Mouse (Mus musculus) forebrain, embryonic 12.5 days (tissue): ENCODE measurements around the gene Mrps18a. TPM values are rescaled to one million over a fixed set of nuclear protein-coding genes. Genes with fewer than 3 reads are reported as not detected.

Experiments used
- ATAC-seq: fragments of 200-750 bp; cut with Nextera tagmentation; 2 replicates; pipeline ENCODE4 v1.8.0; 2017; ENCODE audit warnings: moderate TSS enrichment; ENCODE audit not compliant: low FRiP score
- H3K27ac ChIP-seq: fragments of 300-500 bp; sonication (generic); 2 replicates; pipeline ENCODE4 v1.5.1; 2016; ENCODE audit warnings: mild to moderate bottlenecking
- H3K27me3 ChIP-seq: fragments of 300-500 bp; sonication (generic); 2 replicates; pipeline ENCODE4 v1.6.1; 2016; ENCODE audit warnings: mild to moderate bottlenecking
- H3K36me3 ChIP-seq: fragments of 300-500 bp; sonication (generic); replicated peaks from 2 replicates; pipeline ENCODE4 v1.6.1; 2016; ENCODE audit warnings: mild to moderate bottlenecking
- H3K4me1 ChIP-seq: fragments of 300-500 bp; sonication (generic); 2 replicates; pipeline ENCODE4 v1.6.1; 2016
- H3K4me2 ChIP-seq: fragments of 300-500 bp; sonication (generic); 2 replicates; pipeline ENCODE4 v1.6.1; 2016; ENCODE audit warnings: mild to moderate bottlenecking, moderate library complexity
- H3K4me3 ChIP-seq: fragments of 300-500 bp; sonication (generic); replicated peaks from 2 replicates; pipeline ENCODE4 v1.5.1; 2016; ENCODE audit warnings: mild to moderate bottlenecking
- H3K9ac ChIP-seq: fragments of 300-500 bp; sonication (generic); 2 replicates; pipeline ENCODE4 v1.6.1; 2016; ENCODE audit warnings: mild to moderate bottlenecking
- H3K9me3 ChIP-seq: fragments of 300-500 bp; sonication (generic); 2 replicates; pipeline ENCODE4 v1.6.1; 2016
- WGBS: fragments of 180-500 bp; shearing (Covaris S2); methylation state at CpG from one replicate; pipeline ENCODE4 v1.1.7; 2016; 5-methylcytosine and 5-hydroxymethylcytosine counted together
- polyA plus RNA-seq: library from polyadenylated mRNA; unstranded; fragments of >200 nt; fragmentation: Nextera tagmentation; extraction: Ambion mirVana; gene quantifications from 2 replicates; pipeline ENCODE4 v1.2.1, GENCODE M21; 2016

Gene Mrps18a
- 117 and 121 TPM in 2 replicates for polyA plus RNA-seq

- Histone ChIP-seq H3K27me3 (peaks cover 22% of the 10 kb centered on the region), H3K27ac (peak within 1 kb of the TSS; percentile 79), H3K4me3 (peak within 1 kb of the TSS; percentile 92), H3K9me3 (no peaks in the 10 kb centered on the region), H3K36me3 (0 out of 2 replicates have a peak, but pooled peaks cover 5% of the 10 kb centered on the region), H3K9ac (peak within 1 kb of the TSS; percentile 82), H3K4me2 (peak within 1 kb of the TSS; percentile 89), H3K4me1 (peaks cover 12% of the 10 kb centered on the region)
- peak; percentile 97 for ATAC-seq
- 6% methylated on average over 38 of the region's 38 CpGs for WGBS
These were observed at the start of gene Mrps18a for GRCm38 (mm10) chr17:46110402-46111289. Mrps18a (plus strand) TSS chr17:46110986.

- Histone ChIP-seq H3K9me3 (no peaks in the 10 kb centered on the region), H3K27ac (peak overlapping the region; percentile 63), H3K9ac (no peak overlapping the region), H3K4me2 (peak overlapping the region; percentile 28), H3K27me3 (no peaks in the 10 kb centered on the region), H3K4me3 (no peak overlapping the region), H3K36me3 (no peaks in the 10 kb centered on the region), H3K4me1 (peaks cover 15% of the 10 kb centered on the region)
- ATAC-seq: peak; percentile 75
- WGBS: 28% methylated on average over 10 of the region's 10 CpGs
These were observed 47.4 kb upstream of the Mrps18a start for GRCm38 (mm10) chr17:46063283-46063973.

- Histone ChIP-seq H3K27me3 (no peaks in the 10 kb centered on the region), H3K4me3 (no peak overlapping the region), H3K27ac (peak overlapping the region; percentile 63; the same call in 1 of the 2 replicates), H3K9ac (no peak overlapping the region), H3K4me1 (peaks cover 15% of the 10 kb centered on the region), H3K4me2 (peak overlapping the region; percentile 28; the same call in 1 of the 2 replicates), H3K36me3 (no peaks in the 10 kb centered on the region), H3K9me3 (no peaks in the 10 kb centered on the region)
- 49% methylated on average over 6 of the region's 6 CpGs for WGBS
- no peak for ATAC-seq
These were observed 46.8 kb upstream of the Mrps18a start for GRCm38 (mm10) chr17:46063974-46064312.

- Histone ChIP-seq H3K4me2 (no peak overlapping the region), H3K4me3 (no peak overlapping the region), H3K9me3 (no peaks in the 10 kb centered on the region), H3K9ac (no peak overlapping the region), H3K36me3 (no peaks in the 10 kb centered on the region), H3K27me3 (no peaks in the 10 kb centered on the region), H3K4me1 (0 out of 2 replicates have a peak, but pooled peaks cover 2% of the 10 kb centered on the region), H3K27ac (no peak overlapping the region)
- WGBS: 73% methylated on average over 9 of the region's 9 CpGs
- no peak for ATAC-seq
These were observed 40.7 kb upstream of the Mrps18a start for GRCm38 (mm10) chr17:46070046-46070445.

- Histone ChIP-seq H3K9ac (no peak overlapping the region), H3K4me2 (no peak overlapping the region), H3K4me1 (0 out of 2 replicates have a peak, but pooled peaks cover 2% of the 10 kb centered on the region), H3K4me3 (no peak overlapping the region), H3K36me3 (no peaks in the 10 kb centered on the region), H3K27ac (no peak overlapping the region), H3K27me3 (no peaks in the 10 kb centered on the region), H3K9me3 (no peaks in the 10 kb centered on the region)
- ATAC-seq: no peak
- 94% methylated on average over 3 of the region's 3 CpGs for WGBS
These were observed 39.3 kb upstream of the Mrps18a start for GRCm38 (mm10) chr17:46071531-46071930.

- no peak for ATAC-seq
- Histone ChIP-seq H3K27me3 (no peaks in the 10 kb centered on the region), H3K9me3 (no peaks in the 10 kb centered on the region), H3K4me3 (no peak overlapping the region), H3K4me1 (0 out of 2 replicates have a peak, but pooled peaks cover 2% of the 10 kb centered on the region), H3K4me2 (no peak overlapping the region), H3K27ac (no peak overlapping the region), H3K36me3 (no peaks in the 10 kb centered on the region), H3K9ac (no peak overlapping the region)
- WGBS: 81% methylated on average over 23 of the region's 23 CpGs
These were observed 37.0 kb upstream of the Mrps18a start for GRCm38 (mm10) chr17:46073730-46074301.

- Histone ChIP-seq H3K27me3 (no peaks in the 10 kb centered on the region), H3K4me2 (no peak overlapping the region), H3K9ac (no peak overlapping the region), H3K27ac (no peak overlapping the region), H3K4me1 (0 out of 2 replicates have a peak, but pooled peaks cover 2% of the 10 kb centered on the region), H3K9me3 (no peaks in the 10 kb centered on the region), H3K36me3 (no peaks in the 10 kb centered on the region), H3K4me3 (no peak overlapping the region)
- ATAC-seq: no peak
- WGBS: 80% methylated on average over 7 of the region's 7 CpGs
These were observed 36.2 kb upstream of the Mrps18a start for GRCm38 (mm10) chr17:46074398-46075115.

- H3K9ac ChIP-seq: no peak overlapping the region
- H3K4me2 ChIP-seq: no peak overlapping the region
- WGBS: 53% methylated on average over 3 of the region's 3 CpGs
- no peaks in the 10 kb centered on the region for H3K36me3 ChIP-seq
- H3K4me1 ChIP-seq: 0 out of 2 replicates have a peak, but pooled peaks cover 2% of the 10 kb centered on the region
- no peaks in the 10 kb centered on the region for H3K27me3 ChIP-seq
- H3K27ac ChIP-seq: no peak overlapping the region
- H3K9me3 ChIP-seq: no peaks in the 10 kb centered on the region
- H3K4me3 ChIP-seq: no peak overlapping the region
- ATAC-seq: no peak
These were observed 35.7 kb upstream of the Mrps18a start for GRCm38 (mm10) chr17:46075116-46075485.

GRCm38 (mm10) chr17:46075551-46076259, 35.1 kb upstream of the Mrps18a start:
- H3K36me3 ChIP-seq: no peaks in the 10 kb centered on the region
- no peak overlapping the region for H3K9ac ChIP-seq
- H3K4me1 ChIP-seq: peaks cover 6% of the 10 kb centered on the region
- no peak overlapping the region for H3K4me3 ChIP-seq
- no peaks in the 10 kb centered on the region for H3K27me3 ChIP-seq
- no peaks in the 10 kb centered on the region for H3K9me3 ChIP-seq
- H3K4me2 ChIP-seq: no peak overlapping the region
- ATAC-seq: no peak
- WGBS: 73% methylated on average over 5 of the region's 5 CpGs
- H3K27ac ChIP-seq: no peak overlapping the region

GRCm38 (mm10) chr17:46076260-46076551, 34.6 kb upstream of the Mrps18a start:
- Histone ChIP-seq H3K9ac (no peak overlapping the region), H3K4me1 (peaks cover 11% of the 10 kb centered on the region), H3K9me3 (no peaks in the 10 kb centered on the region), H3K4me3 (no peak overlapping the region), H3K36me3 (no peaks in the 10 kb centered on the region), H3K27me3 (no peaks in the 10 kb centered on the region), H3K27ac (no peak overlapping the region), H3K4me2 (no peak overlapping the region)
- WGBS: no CpG with 5 or more reads among the region's 1 CpGs
- no peak for ATAC-seq

GRCm38 (mm10) chr17:46077921-46078534, 32.8 kb upstream of the Mrps18a start:
- ATAC-seq: no peak
- H3K4me1 ChIP-seq: peaks cover 15% of the 10 kb centered on the region
- 93% methylated on average over 12 of the region's 12 CpGs for WGBS
- H3K9ac ChIP-seq: no peak overlapping the region
- H3K27me3 ChIP-seq: no peaks in the 10 kb centered on the region
- H3K4me2 ChIP-seq: no peak overlapping the region
- no peaks in the 10 kb centered on the region for H3K36me3 ChIP-seq
- H3K9me3 ChIP-seq: no peaks in the 10 kb centered on the region
- no peak overlapping the region for H3K27ac ChIP-seq
- H3K4me3 ChIP-seq: no peak overlapping the region
